Mouse (Mus musculus) heart, adult 2 months (tissue): Measurements from ENCODE around the gene Kif13a. TPM values are rescaled to one million over a fixed set of nuclear protein-coding genes. Genes with fewer than 3 reads are reported as not detected.

Source experiments
- DNase-seq, 2 experiments: peaks; one replicate each; pipeline ENCODE4 v3.0.0; 2021
- H3K27ac ChIP-seq: fragments of 200-600 bp; 2 replicates; pipeline ENCODE4 v1.8.1; 2022
- H3K27me3 ChIP-seq: fragments of 200-500 bp; 2 replicates; pipeline ENCODE4 v1.6.1; 2012; ENCODE audit warnings: mild to moderate bottlenecking, low read length, inconsistent platforms, mixed read lengths; ENCODE audit not compliant: control insufficient read depth, insufficient read depth
- H3K36me3 ChIP-seq: fragments of 200-500 bp; 2 replicates; pipeline ENCODE4 v1.6.1; 2012; ENCODE audit warnings: low read length, inconsistent platforms; ENCODE audit not compliant: control insufficient read depth, insufficient read depth
- H3K4me1 ChIP-seq: fragments of 200-500 bp; 2 replicates; pipeline ENCODE4 v1.6.1; 2011; ENCODE audit warnings: low read length; ENCODE audit not compliant: control insufficient read depth, insufficient read depth
- H3K4me3 ChIP-seq: fragments of 200-600 bp; 2 replicates; pipeline ENCODE4 v1.8.1; 2022
- H3K79me2 ChIP-seq: fragments of 200-500 bp; replicated peaks from 2 replicates; pipeline ENCODE4 v1.6.1; 2012; ENCODE audit warnings: mild to moderate bottlenecking, inconsistent platforms, low read length, moderate library complexity, mixed read lengths; ENCODE audit not compliant: control insufficient read depth, insufficient read depth
- H3K9ac ChIP-seq: fragments of 200-500 bp; 2 replicates; pipeline ENCODE4 v1.6.1; 2012; ENCODE audit warnings: low read depth, mild to moderate bottlenecking, control low read depth, inconsistent platforms, low read length, mixed read lengths
- CTCF ChIP-seq: fragments of 200-600 bp; IDR thresholded peaks from 2 replicates; pipeline ENCODE4 v1.8.1; 2022; ENCODE audit warnings: antibody characterized with exemption, mild to moderate bottlenecking, moderate library complexity
- EP300 ChIP-seq: fragments of 200-500 bp; IDR thresholded peaks from 2 replicates; pipeline ENCODE4 v1.6.1; 2011; ENCODE audit warnings: low read depth, low read length, control low read depth; ENCODE audit not compliant: insufficient read depth
- POLR2A ChIP-seq: fragments of 200-500 bp; IDR thresholded peaks from 2 replicates; pipeline ENCODE4 v1.6.1; 2011; ENCODE audit warnings: mild to moderate bottlenecking, low read depth, low read length, control low read depth; ENCODE audit not compliant: insufficient read depth
- WGBS: fragments of 180-500 bp; shearing (Covaris S2); methylation state at CpG from one replicate; pipeline ENCODE4 v1.1.7; 2018; 5-methylcytosine and 5-hydroxymethylcytosine counted together
- intact Hi-C: fragments of 180-260 bp; cut with DNase I; formaldehyde crosslinking; loops from one replicate; pipeline ENCODE4 v1.15.1; 2025
- polyA plus RNA-seq: library from polyadenylated mRNA; depleted of rRNA; stranded (reverse); fragments of >200 nt; gene quantifications from 2 replicates; pipeline ENCODE4 v1.2.3, GENCODE M21; 2012
- total RNA-seq, 2 experiments: library from RNA; stranded (reverse); gene quantifications; 2 replicates each; pipeline ENCODE4 v1.2.3; 2021

Gene Kif13a
- total and polyA plus RNA-seq, 3 experiments: 49.8 to 113 (median 108) TPM

DNA sequence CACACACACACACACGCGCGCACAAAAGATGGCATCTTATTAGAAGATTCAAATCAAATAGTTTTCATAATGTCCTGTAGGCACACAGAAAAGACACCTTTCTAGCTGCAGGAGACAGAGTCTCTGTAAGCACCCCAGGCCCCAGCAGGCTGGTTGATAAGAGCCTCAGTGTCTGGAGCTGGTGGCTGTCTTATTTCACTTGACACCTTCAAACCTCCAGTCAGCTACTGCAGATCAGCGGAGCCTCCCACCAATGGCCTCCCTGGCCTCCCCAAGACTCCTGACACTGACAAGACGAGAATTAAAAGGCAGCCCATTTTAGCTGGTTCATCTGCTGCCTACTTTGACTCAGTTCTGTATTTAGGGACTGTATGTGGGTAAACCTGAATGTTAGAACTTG is 11.2 kb downstream of the Kif13a start:
- Histone ChIP-seq H3K27me3 (no peaks in the 10 kb centered on the region), H3K4me3 (no peak overlapping the region), H3K4me1 (peaks cover 10% of the 10 kb centered on the region), H3K9ac (no peak overlapping the region), H3K36me3 (peaks cover 7% of the 10 kb centered on the region), H3K79me2 (peaks cover 10% of the 10 kb centered on the region), H3K27ac (peak overlapping the region; percentile 40)
- DNase-seq: peak in 1 of 2 experiments; percentile 55
- intact Hi-C loops: no loop called here
- 53% methylated on average over 5 of the region's 5 CpGs for WGBS
- peak; percentile 39; the same call in 1 of the 2 replicates for TF ChIP-seq POLR2A
- TF ChIP-seq EP300: peak; percentile 72
- TF ChIP-seq CTCF: no peak

DNA sequence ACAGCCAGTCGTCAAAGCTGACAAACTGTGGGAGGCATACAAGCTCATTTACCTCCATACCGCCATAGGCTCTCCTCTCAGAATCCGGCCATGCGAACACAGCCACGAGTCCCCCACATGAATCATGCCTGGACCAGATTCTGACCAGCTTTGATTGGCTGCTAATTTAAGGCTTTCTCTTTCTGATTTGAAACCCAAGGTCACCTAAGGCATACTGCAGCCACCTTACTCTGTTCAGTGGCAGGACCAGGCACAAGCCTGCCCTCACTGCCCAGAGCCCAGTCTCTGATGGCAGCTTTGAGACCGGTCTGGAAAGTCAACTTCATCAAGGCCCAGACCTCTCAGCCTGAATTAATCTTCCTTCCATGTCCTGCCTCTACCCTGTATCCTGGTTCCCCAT is 17.7 kb downstream of the Kif13a start:
- Histone ChIP-seq H3K9ac (peak overlapping the region; percentile 30; the same call in 1 of the 2 replicates), H3K79me2 (peaks cover 4% of the 10 kb centered on the region), H3K36me3 (peaks cover 2% of the 10 kb centered on the region; the same call in 1 of the 2 replicates), H3K4me3 (no peak overlapping the region; the same call in 1 of the 2 replicates), H3K4me1 (peaks cover 22% of the 10 kb centered on the region), H3K27ac (peak overlapping the region; percentile 71), H3K27me3 (no peaks in the 10 kb centered on the region)
- 61% methylated on average over 6 of the region's 6 CpGs for WGBS
- intact Hi-C loops: no loop called here
- peak in 1 of 2 experiments; percentile 41 for DNase-seq
- TF ChIP-seq EP300 (no peak), POLR2A (peak; percentile 71; the same call in 1 of the 2 replicates)

DNA sequence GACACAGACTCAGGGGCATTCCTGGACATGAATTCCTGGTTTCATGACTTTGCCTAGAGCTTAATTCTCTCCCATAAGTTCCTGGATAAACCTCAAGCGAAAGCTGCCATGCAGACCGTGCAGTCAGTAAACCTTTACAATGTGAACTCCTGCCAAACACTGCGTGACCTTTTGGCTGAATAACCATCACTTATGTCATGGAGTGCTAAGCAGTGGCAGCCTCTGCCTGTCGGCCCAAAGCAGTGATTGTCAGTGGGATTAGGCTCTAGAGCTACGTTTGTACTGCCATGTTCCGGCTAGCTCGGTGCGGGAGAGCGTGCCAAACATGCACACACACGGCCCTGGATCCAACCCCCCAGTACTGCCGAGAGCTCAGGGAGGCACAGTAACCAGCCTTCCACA is 18.6 kb downstream of the Kif13a start:
- Histone ChIP-seq H3K9ac (no peak overlapping the region), H3K79me2 (peaks cover 5% of the 10 kb centered on the region), H3K36me3 (peaks cover 2% of the 10 kb centered on the region; the same call in 1 of the 2 replicates), H3K27ac (peak overlapping the region; percentile 71), H3K27me3 (no peaks in the 10 kb centered on the region), H3K4me3 (no peak overlapping the region), H3K4me1 (peaks cover 23% of the 10 kb centered on the region)
- intact Hi-C loops: no loop called here
- no peak for TF ChIP-seq POLR2A
- TF ChIP-seq CTCF: no peak
- no peak for TF ChIP-seq EP300
- no peak for DNase-seq
- 57% methylated on average over 11 of the region's 11 CpGs for WGBS

DNA sequence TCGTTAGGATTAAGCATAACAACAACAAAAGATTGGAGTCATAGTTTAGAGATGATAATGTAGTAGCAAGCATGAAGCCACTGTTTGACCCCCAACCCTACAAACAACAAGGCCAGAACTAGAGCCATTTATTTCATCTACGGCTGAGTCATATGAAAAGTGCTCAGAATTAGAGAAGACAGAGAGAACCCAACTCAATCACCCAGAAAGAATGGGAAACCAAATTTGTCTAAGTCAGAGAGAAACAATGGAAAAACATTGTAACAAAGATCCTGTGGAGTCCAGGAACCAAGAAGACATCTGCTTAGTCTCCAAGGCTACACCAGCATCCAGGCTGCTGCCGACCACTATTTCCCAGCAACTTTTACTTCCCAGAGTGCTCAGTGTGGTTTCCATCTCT is 19.7 kb downstream of the Kif13a start:
- H3K27ac ChIP-seq: peak overlapping the region; percentile 60; the same call in 1 of the 2 replicates
- intact Hi-C loops: no loop called here
- no peak overlapping the region for H3K4me3 ChIP-seq
- TF ChIP-seq CTCF (no peak), EP300 (no peak), POLR2A (no peak)
- H3K79me2 ChIP-seq: peaks cover 6% of the 10 kb centered on the region
- 53% methylated on average over 3 of the region's 3 CpGs for WGBS
- H3K9ac ChIP-seq: no peak overlapping the region
- no peak for DNase-seq
- no peaks in the 10 kb centered on the region for H3K27me3 ChIP-seq
- peaks cover 2% of the 10 kb centered on the region; the same call in 1 of the 2 replicates for H3K36me3 ChIP-seq
- H3K4me1 ChIP-seq: peaks cover 23% of the 10 kb centered on the region

DNA sequence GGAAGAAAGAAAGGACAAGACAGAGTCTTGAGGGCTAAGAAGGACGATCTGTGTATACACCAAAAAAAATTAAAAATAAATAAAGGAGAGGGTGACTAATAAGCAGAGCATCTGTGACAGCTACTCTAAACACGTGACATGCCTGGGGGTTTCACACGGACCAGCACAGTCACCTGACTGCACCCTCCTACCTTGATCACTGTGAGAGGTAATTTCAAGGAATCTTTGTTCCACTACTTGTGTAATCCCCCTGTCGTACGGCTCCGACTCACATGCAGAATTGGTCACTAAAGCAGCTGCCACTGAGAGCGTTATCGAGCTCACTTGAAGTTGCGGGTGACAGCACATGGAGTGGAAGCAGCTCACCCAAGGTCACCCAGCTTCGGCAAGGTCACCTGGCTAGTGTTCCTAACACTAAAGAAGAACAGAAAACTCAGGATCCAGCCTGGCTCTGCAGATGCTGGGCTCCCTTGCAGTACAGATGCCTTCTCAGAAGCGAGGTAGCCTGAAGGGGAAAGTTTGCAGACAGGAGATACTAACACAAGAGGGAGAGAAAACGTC is 20.6 kb downstream of the Kif13a start:
- Histone ChIP-seq H3K4me1 (peaks cover 24% of the 10 kb centered on the region), H3K9ac (no peak overlapping the region), H3K36me3 (peaks cover 2% of the 10 kb centered on the region; the same call in 1 of the 2 replicates), H3K79me2 (peaks cover 4% of the 10 kb centered on the region), H3K4me3 (no peak overlapping the region), H3K27me3 (no peaks in the 10 kb centered on the region), H3K27ac (peak overlapping the region; percentile 60)
- intact Hi-C loops: no loop called here
- 58% methylated on average over 12 of the region's 12 CpGs for WGBS
- DNase-seq: peak in 1 of 2 experiments; percentile 41
- TF ChIP-seq EP300 (0 out of 2 replicates have a peak, but pooled peaks have one; percentile 22), CTCF (no peak)

DNA sequence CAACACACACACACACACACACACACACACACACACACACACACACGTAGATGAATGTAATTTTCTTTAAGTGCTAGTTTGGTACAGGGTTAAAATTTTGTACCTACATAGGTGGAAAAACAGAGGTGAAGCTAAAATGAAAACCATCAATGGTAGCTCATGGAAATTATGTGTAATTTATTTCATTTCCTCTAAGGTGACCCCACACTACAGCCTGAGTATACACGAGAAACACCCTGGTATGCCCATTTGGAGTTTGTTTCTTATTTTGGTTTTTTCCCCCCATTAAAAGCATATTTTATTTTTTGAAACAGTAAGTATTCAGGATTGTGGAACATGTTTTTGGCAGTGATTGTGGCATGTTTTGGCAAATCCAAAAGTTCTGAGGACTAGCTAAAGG is 21.3 kb downstream of the Kif13a start:
- Histone ChIP-seq H3K27me3 (no peaks in the 10 kb centered on the region), H3K79me2 (peaks cover 4% of the 10 kb centered on the region), H3K4me3 (no peak overlapping the region), H3K27ac (peak overlapping the region; percentile 60), H3K4me1 (peaks cover 23% of the 10 kb centered on the region), H3K9ac (no peak overlapping the region), H3K36me3 (peaks cover 2% of the 10 kb centered on the region; the same call in 1 of the 2 replicates)
- TF ChIP-seq EP300 (no peak), CTCF (no peak), POLR2A (no peak)
- WGBS: 72% methylated on average over 2 of the region's 2 CpGs
- intact Hi-C loops: no loop called here
- DNase-seq: no peak
